Mouse (Mus musculus): ENCODE data around the gene Pcca.

Pcca gene

GRCm38 (mm10) chr14:122883821-122884584 lies 349.9 kb downstream of the Pcca start:
- DNase-seq (ENCODE audit: low read depth, low spot score), result no peak

GRCm38 (mm10) chr14:122885893-122886292 lies 351.8 kb downstream of the Pcca start:
- no peak for DNase-seq (ENCODE audit: low read depth, low spot score)

- DNase-seq (ENCODE audit: low read depth, low spot score), result no peak
These were observed 353.2 kb downstream of the Pcca start for GRCm38 (mm10) chr14:122887278-122887677.

GRCm38 (mm10) chr14:122887702-122888479 lies 353.8 kb downstream of the Pcca start:
- no peak for DNase-seq (ENCODE audit: low read depth, low spot score)

GRCm38 (mm10) chr14:122888480-122888872 lies 354.4 kb downstream of the Pcca start:
- DNase-seq (ENCODE audit: low read depth, low spot score), result no peak

- no peak for DNase-seq (ENCODE audit: low read depth, low spot score)
These were observed 357.4 kb downstream of the Pcca start for GRCm38 (mm10) chr14:122891470-122891968.

GRCm38 (mm10) chr14:122896106-122896505 lies 362.0 kb downstream of the Pcca start:
- DNase-seq (ENCODE audit: low read depth, low spot score), result no peak

GRCm38 (mm10) chr14:122898550-122898949 lies 364.4 kb downstream of the Pcca start:
- DNase-seq (ENCODE audit: low read depth, low spot score), result no peak

GRCm38 (mm10) chr14:122900679-122901078 lies 366.6 kb downstream of the Pcca start:
- DNase-seq (ENCODE audit: low read depth, low spot score), result no peak

GRCm38 (mm10) chr14:122901177-122901576 lies 367.1 kb downstream of the Pcca start:
- DNase-seq (ENCODE audit: low read depth, low spot score), result no peak

- no peak for DNase-seq (ENCODE audit: low read depth, low spot score)
These were observed 367.6 kb downstream of the Pcca start for GRCm38 (mm10) chr14:122901715-122902114.

GRCm38 (mm10) chr14:122902136-122902535 lies 368.0 kb downstream of the Pcca start:
- DNase-seq (ENCODE audit: low read depth, low spot score), result no peak

GRCm38 (mm10) chr14:122902884-122903283 lies 368.8 kb downstream of the Pcca start:
- no peak for DNase-seq (ENCODE audit: low read depth, low spot score)

GRCm38 (mm10) chr14:122903923-122904351 lies 369.8 kb downstream of the Pcca start:
- no peak for DNase-seq (ENCODE audit: low read depth, low spot score)

GRCm38 (mm10) chr14:122905007-122905406 lies 370.9 kb downstream of the Pcca start:
- no peak for DNase-seq (ENCODE audit: low read depth, low spot score)

- DNase-seq (ENCODE audit: low read depth, low spot score), result no peak
These were observed 374.0 kb downstream of the Pcca start for GRCm38 (mm10) chr14:122908075-122908474.

GRCm38 (mm10) chr14:122909368-122910091 lies 375.4 kb downstream of the Pcca start:
- DNase-seq (ENCODE audit: low read depth, low spot score), result no peak

- DNase-seq (ENCODE audit: low read depth, low spot score), result no peak
These were observed 377.1 kb downstream of the Pcca start for GRCm38 (mm10) chr14:122911265-122911664.

- DNase-seq (ENCODE audit: low read depth, low spot score), result no peak
These were observed 378.0 kb downstream of the Pcca start for GRCm38 (mm10) chr14:122912137-122912536.

- peak; percentile 29 for DNase-seq (ENCODE audit: low read depth, low spot score)
These were observed 378.8 kb downstream of the Pcca start for GRCm38 (mm10) chr14:122912812-122913498.

GRCm38 (mm10) chr14:122913657-122914056 lies 379.5 kb downstream of the Pcca start, which contains the start of gene Ggact:
Ggact (minus strand) TSS chr14:122913757.
- DNase-seq (ENCODE audit: low read depth, low spot score), result no peak

Data from embryo, embryonic 11.5 days (tissue).